Mouse (Mus musculus): ENCODE measurements around the gene Chmp6.

Gene Chmp6

GRCm38 (mm10) chr11:119937772-119938502 lies 24.7 kb downstream of the Chmp6 start:
- no peak for DNase-seq

- DNase-seq: no peak
These were observed 26.0 kb downstream of the Chmp6 start for GRCm38 (mm10) chr11:119939073-119939710.

DNA sequence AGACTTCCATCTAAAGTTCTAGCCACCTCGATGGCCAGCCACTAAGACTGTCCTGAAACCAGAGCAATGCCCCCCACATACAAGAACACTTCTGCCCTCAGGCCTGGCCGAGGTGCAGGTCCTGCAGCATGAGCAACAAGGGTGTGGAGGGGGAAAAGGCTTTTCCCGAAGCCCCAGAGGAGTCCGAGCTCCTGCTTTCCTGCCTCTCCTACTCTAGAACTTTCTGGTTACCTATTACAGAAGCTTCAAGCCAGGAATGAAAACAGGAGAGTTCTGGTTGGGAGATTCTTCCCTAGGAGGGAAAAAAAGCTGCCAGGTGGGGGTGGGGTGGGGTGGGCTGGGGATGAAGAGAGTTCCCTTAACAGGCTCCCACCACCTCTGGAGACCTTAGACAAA lies 26.5 kb downstream of the Chmp6 start:
- DNase-seq: no peak

DNA sequence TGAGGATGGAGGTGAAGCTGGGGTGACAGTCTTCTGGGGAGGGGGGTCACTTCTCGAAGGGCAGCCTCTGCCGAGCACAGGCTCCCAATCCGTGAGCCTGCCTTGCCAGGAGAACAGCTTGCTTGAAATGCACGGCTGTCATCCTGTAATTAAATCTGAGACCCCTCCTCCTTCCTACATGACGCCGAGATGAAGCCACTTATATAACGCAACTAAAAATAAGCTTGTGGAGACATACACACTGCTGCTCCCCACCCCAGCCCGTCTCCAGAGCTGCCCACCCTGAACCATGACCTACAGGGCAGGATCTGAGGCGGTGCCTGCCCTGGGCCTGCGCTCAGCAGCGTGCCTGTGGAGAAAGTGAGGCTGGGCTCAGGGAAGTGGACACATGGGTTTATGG lies 26.9 kb downstream of the Chmp6 start:
- no peak for DNase-seq

GRCm38 (mm10) chr11:119941794-119942193 lies 28.6 kb downstream of the Chmp6 start:
- no peak for DNase-seq

DNA sequence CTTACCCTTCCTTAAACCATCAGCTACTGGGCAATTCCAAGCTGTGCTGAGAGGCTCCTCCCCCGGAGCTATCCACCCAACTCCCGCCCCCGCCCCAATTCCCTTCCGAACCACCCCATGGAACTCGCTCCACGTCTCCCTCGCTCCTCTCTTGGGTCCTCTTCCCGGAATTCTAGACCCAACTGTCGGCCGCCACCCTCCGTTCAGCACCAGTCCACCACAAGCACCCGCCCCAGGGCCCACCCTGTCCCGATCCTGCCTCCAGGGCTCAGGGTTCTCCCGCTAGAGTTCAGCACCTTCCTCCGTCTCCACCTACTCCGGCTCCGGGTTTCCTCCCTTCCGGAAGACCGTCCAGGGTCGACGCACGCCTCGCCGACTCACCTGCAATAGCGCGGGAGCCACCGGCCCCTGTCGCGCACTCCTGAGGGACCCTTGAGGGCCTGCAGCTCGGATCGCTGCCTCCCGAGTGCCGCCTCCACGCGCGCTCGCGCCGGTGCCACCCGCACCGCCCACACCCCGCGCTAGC lies 29.0 kb downstream of the Chmp6 start:
- no peak for DNase-seq

GRCm38 (mm10) chr11:119942727-119943427 lies 29.6 kb downstream of the Chmp6 start, which contains the start of gene Baiap2:
Gene Baiap2 (plus strand): TSS chr11:119942763.
- peak; percentile 98 to 99 for DNase-seq

- DNase-seq: no peak
These were observed 30.3 kb downstream of the Chmp6 start for GRCm38 (mm10) chr11:119943428-119943988.

GRCm38 (mm10) chr11:119945343-119945742 lies 32.1 kb downstream of the Chmp6 start:
- DNase-seq: no peak

GRCm38 (mm10) chr11:119947426-119947825 lies 34.2 kb downstream of the Chmp6 start:
- DNase-seq: no peak

DNA sequence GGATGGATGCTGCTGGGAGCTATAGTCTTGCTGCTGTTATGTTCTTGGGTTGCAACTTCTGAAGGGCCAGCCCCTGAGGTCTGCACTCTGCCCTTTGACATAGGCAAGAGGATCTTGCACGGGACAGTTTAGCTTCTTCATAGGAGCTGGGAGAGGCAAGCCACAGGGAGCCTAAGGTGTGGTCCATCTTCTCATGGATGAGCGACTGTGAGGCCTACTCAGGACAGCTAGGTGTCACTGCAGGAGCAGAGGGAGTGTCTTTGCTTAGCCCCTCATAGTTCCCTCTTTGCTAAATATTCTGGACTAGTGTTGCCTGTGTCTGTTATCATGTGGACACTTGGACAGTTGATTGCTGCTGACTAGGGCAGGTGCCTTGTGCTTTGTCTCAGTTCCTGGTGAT lies 34.7 kb downstream of the Chmp6 start:
- DNase-seq: no peak

GRCm38 (mm10) chr11:119948305-119948704 lies 35.1 kb downstream of the Chmp6 start:
- no peak for DNase-seq

DNA sequence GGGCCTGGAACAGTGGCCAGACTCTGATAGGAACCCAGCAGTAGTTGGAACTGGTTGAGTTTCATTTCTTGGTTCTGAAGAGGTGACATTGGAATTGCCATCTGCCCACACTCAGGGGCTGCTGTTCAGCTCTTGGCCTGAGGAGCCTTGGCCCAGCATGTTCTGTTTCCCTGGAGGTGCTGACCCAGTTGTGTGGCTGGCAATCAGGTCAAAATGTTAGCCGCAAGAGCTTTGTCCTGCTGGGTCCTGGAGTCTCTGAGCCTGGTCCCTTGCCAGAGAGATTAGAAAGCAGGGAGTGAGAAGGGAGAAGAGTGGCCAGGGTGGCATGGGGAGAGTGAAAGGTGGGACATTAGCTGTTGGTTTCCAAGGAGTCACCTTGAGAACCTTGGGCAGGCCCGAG lies 35.6 kb downstream of the Chmp6 start:
- no peak for DNase-seq

DNA sequence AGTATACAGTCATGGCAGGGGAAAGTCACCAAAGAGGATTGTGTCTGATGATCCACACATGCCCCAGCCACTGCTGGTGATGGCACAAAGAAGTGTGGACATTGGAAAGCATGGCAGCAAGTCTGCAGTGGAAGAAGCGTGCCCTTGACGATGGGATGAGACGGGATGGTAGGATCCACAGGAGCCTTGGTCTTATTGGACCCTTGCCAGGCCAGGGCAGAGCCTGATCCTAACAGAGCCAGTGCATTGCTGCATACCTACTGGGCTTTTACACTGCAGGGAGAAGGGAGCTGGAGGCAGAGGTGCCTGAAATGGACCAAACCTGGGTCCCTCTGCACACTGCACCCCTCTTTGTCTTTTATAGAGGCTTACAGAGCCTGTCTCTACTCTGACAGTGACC lies 37.3 kb downstream of the Chmp6 start:
- no peak for DNase-seq

GRCm38 (mm10) chr11:119951326-119951725 lies 38.1 kb downstream of the Chmp6 start:
- DNase-seq: no peak

GRCm38 (mm10) chr11:119952429-119953224 lies 39.4 kb downstream of the Chmp6 start:
- DNase-seq: no peak

DNA sequence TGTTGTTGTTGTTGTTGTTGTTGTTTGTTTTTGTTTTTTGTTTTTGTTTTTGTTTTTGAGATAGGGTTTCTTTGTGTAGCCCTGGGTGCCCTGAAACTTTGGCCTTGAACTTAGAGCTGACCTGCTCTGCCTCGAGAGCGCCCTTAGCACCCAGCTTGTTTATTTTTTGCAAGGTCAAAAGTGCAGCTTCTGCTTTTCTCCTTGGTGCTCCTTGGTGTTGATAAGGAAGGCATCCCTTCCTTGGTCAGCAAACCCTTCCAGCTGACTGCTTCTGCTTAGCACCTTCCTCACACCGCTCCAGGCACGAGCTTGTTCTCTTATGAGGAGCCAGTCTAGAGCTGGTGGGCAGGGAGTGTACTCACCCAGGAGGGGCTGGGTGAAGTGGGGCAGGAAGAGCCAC lies 41.0 kb downstream of the Chmp6 start:
- DNase-seq: no peak

- DNase-seq: peak; percentile 41 to 49
These were observed 41.6 kb downstream of the Chmp6 start for GRCm38 (mm10) chr11:119954749-119955337.

DNA sequence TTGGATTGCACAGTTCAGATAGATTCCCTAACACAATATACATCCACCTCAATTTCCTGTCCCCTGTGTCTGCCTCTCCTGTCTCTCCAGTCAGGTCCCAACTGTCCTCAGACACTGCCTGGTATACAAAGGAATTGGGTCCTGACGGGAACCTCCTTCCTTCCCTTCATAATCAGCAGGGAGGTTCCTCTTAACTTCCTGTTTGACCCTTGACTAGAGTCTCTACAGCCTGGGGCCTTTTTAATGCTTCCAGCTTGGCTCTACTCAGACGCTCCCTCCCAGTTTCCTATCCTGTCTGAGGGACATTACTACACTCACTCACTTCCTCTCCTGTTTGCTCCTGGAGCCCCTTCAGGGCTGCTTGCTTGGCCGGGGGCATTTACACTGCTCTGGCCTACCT lies 42.2 kb downstream of the Chmp6 start:
- DNase-seq: no peak

- no peak for DNase-seq
These were observed 43.3 kb downstream of the Chmp6 start for GRCm38 (mm10) chr11:119956590-119956989.

GRCm38 (mm10) chr11:119958856-119959255 lies 45.6 kb downstream of the Chmp6 start:
- no peak for DNase-seq

DNA sequence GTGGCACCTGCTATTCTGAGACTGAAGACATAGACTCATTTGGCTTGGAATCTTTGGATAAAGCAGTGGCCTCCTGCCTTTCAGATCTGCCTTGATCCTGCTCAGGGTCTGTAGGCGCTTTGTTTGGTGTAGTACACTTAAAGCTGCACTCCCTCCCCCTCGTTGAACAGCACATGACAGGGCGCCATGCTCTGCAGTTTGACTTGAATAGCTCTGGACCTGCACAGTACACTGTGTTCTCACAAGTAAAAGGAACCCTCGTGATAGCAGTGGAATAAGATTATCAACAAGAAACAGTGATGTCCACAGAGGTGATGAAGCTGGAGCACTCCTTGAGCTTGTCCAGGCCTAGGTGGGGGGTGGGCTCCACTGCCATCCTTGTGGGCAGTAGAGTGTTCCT lies 46.5 kb downstream of the Chmp6 start:
- DNase-seq: no peak
